Mouse (Mus musculus) right cerebral cortex, postnatal 14 days (tissue): Measurements from ENCODE around the gene Olfml2b.

Experiments
- DNase-seq: peaks from one replicate; pipeline ENCODE4 v3.0.0; 2022

Olfml2b gene

GRCm38 (mm10) chr1:170698771-170699170 lies 54.4 kb downstream of the Olfml2b start:
- no peak for DNase-seq

- DNase-seq: no peak
Measured at GRCm38 (mm10) chr1:170699553-170699952, 55.2 kb downstream of the Olfml2b start.

- no peak for DNase-seq
Measured at GRCm38 (mm10) chr1:170700496-170701027, 56.2 kb downstream of the Olfml2b start.

GRCm38 (mm10) chr1:170701178-170701577 lies 56.8 kb downstream of the Olfml2b start:
- no peak for DNase-seq

- no peak for DNase-seq
Measured at GRCm38 (mm10) chr1:170701582-170701981, 57.2 kb downstream of the Olfml2b start.

- DNase-seq: no peak
Measured at GRCm38 (mm10) chr1:170702263-170702662, 57.9 kb downstream of the Olfml2b start.

GRCm38 (mm10) chr1:170702958-170703357 lies 58.6 kb downstream of the Olfml2b start:
- DNase-seq: no peak

- DNase-seq: no peak
Measured at GRCm38 (mm10) chr1:170704103-170704502, 59.8 kb downstream of the Olfml2b start.

- DNase-seq: no peak
Measured at GRCm38 (mm10) chr1:170704911-170705594, 60.7 kb downstream of the Olfml2b start.

- DNase-seq: no peak
Measured at GRCm38 (mm10) chr1:170706046-170706445, 61.7 kb downstream of the Olfml2b start.

- DNase-seq: no peak
Measured at GRCm38 (mm10) chr1:170709034-170709433, 64.7 kb downstream of the Olfml2b start.

- peak; percentile 23 for DNase-seq
Measured at GRCm38 (mm10) chr1:170709481-170709880, 65.1 kb downstream of the Olfml2b start.

GRCm38 (mm10) chr1:170709969-170710368 lies 65.6 kb downstream of the Olfml2b start:
- no peak for DNase-seq

GRCm38 (mm10) chr1:170711731-170712130 lies 67.4 kb downstream of the Olfml2b start:
- DNase-seq: no peak

GRCm38 (mm10) chr1:170717241-170717828 lies 73.0 kb downstream of the Olfml2b start:
- DNase-seq: no peak

GRCm38 (mm10) chr1:170718133-170718810 lies 73.9 kb downstream of the Olfml2b start:
- no peak for DNase-seq

GRCm38 (mm10) chr1:170721560-170721959 lies 77.2 kb downstream of the Olfml2b start:
- no peak for DNase-seq

- no peak for DNase-seq
Measured at GRCm38 (mm10) chr1:170728524-170728923, 84.2 kb downstream of the Olfml2b start.

GRCm38 (mm10) chr1:170729267-170729962 lies 85.1 kb downstream of the Olfml2b start:
- no peak for DNase-seq

GRCm38 (mm10) chr1:170731865-170732595 lies 87.7 kb downstream of the Olfml2b start:
- no peak for DNase-seq
